Mouse (Mus musculus): ENCODE results near the gene Pdzd2. TPM values are rescaled to one million over a fixed set of nuclear protein-coding genes. Genes with fewer than 3 reads are reported as not detected.

The Pdzd2 gene
- polyA plus RNA-seq, 2 experiments = 0.19 to 0.89 TPM

- TF ChIP-seq EP300 (IDR thresholded peaks at IDR 0.05; ENCODE audit: low read depth) (no peak), CTCF (IDR thresholded peaks at IDR 0.05; ENCODE audit: low read depth) (no peak)
- Histone ChIP-seq H3K27me3 (ENCODE audit: control insufficient read depth, insufficient read depth, low read length) (no peaks in the 10 kb centered on the region), H3K4me2 (ENCODE audit: low read depth) (no peak overlapping the region), H3K27ac (no peak overlapping the region), H3K4me1 (replicated peaks; ENCODE audit: control insufficient read depth in 2 of 2, insufficient read depth in 2 of 2, low read length in 1 of 2) (no peaks in the 10 kb centered on the region), H3K4me3 (ENCODE audit: insufficient read depth in 1 of 2, low read depth in 2 of 2, low read length in 2 of 2) (no peak overlapping the region), H3K36me3 (replicated peaks; ENCODE audit: control insufficient read depth, insufficient read depth, low read depth) (no peaks in the 10 kb centered on the region), H3K9me3 (ENCODE audit: control insufficient read depth, low read length) (no peaks in the 10 kb centered on the region), H3K9ac (replicated peaks) (no peak overlapping the region)
- DNase-seq (ENCODE audit: low read depth in 3 of 3, low spot score in 3 of 3) (no peak), ATAC-seq (ENCODE audit: insufficient read depth) (no peak)
- 25% methylated on average over 5 of the region's 5 CpGs for WGBS (ENCODE audit: insufficient replicate concordance)
Measured at GRCm38 (mm10) chr15:12424187-12424586, 315.5 kb downstream of the Pdzd2 start.

GRCm38 (mm10) chr15:12420915-12421314 is 318.8 kb downstream of the Pdzd2 start:
- Histone ChIP-seq H3K36me3 (replicated peaks; ENCODE audit: control insufficient read depth, insufficient read depth, low read depth) (no peaks in the 10 kb centered on the region), H3K9ac (replicated peaks) (no peak overlapping the region), H3K4me1 (replicated peaks; ENCODE audit: control insufficient read depth in 2 of 2, insufficient read depth in 2 of 2, low read length in 1 of 2) (no peaks in the 10 kb centered on the region), H3K27ac (no peak overlapping the region), H3K27me3 (ENCODE audit: control insufficient read depth, insufficient read depth, low read length) (no peaks in the 10 kb centered on the region), H3K4me2 (ENCODE audit: low read depth) (no peak overlapping the region), H3K4me3 (ENCODE audit: insufficient read depth in 1 of 2, low read depth in 2 of 2, low read length in 2 of 2) (no peak overlapping the region), H3K9me3 (ENCODE audit: control insufficient read depth, low read length) (no peaks in the 10 kb centered on the region)
- WGBS (ENCODE audit: insufficient replicate concordance) = 31% methylated on average over 8 of the region's 8 CpGs
- DNase-seq (ENCODE audit: low read depth in 3 of 3, low spot score in 3 of 3) = no peak
- TF ChIP-seq EP300 (IDR thresholded peaks at IDR 0.05; ENCODE audit: low read depth) = no peak
- TF ChIP-seq CTCF (IDR thresholded peaks at IDR 0.05; ENCODE audit: low read depth) = no peak
- ATAC-seq (ENCODE audit: insufficient read depth) = no peak

- H3K9ac ChIP-seq (replicated peaks) = no peak overlapping the region
- H3K9me3 ChIP-seq (ENCODE audit: control insufficient read depth, low read length) = no peaks in the 10 kb centered on the region
- DNase-seq (ENCODE audit: low read depth in 3 of 3, low spot score in 3 of 3) = no peak
- no peaks in the 10 kb centered on the region for H3K4me1 ChIP-seq (replicated peaks; ENCODE audit: control insufficient read depth in 2 of 2, insufficient read depth in 2 of 2, low read length in 1 of 2)
- H3K27ac ChIP-seq = no peak overlapping the region
- TF ChIP-seq EP300 (IDR thresholded peaks at IDR 0.05; ENCODE audit: low read depth) = no peak
- TF ChIP-seq CTCF (IDR thresholded peaks at IDR 0.05; ENCODE audit: low read depth) = no peak
- no peaks in the 10 kb centered on the region for H3K36me3 ChIP-seq (replicated peaks; ENCODE audit: control insufficient read depth, insufficient read depth, low read depth)
- no peak overlapping the region for H3K4me3 ChIP-seq (ENCODE audit: insufficient read depth in 1 of 2, low read depth in 2 of 2, low read length in 2 of 2)
- no peaks in the 10 kb centered on the region for H3K27me3 ChIP-seq (ENCODE audit: control insufficient read depth, insufficient read depth, low read length)
- no peak overlapping the region for H3K4me2 ChIP-seq (ENCODE audit: low read depth)
- WGBS (ENCODE audit: insufficient replicate concordance) = 62% methylated on average over 10 of the region's 10 CpGs
- no peak for ATAC-seq (ENCODE audit: insufficient read depth)
Measured at GRCm38 (mm10) chr15:12420376-12420775, 319.3 kb downstream of the Pdzd2 start.

- DNase-seq (ENCODE audit: low read depth in 3 of 3, low spot score in 3 of 3) = no peak
- TF ChIP-seq EP300 (IDR thresholded peaks at IDR 0.05; ENCODE audit: low read depth) = no peak
- TF ChIP-seq CTCF (IDR thresholded peaks at IDR 0.05; ENCODE audit: low read depth) = no peak
- no peak overlapping the region for H3K4me3 ChIP-seq (ENCODE audit: insufficient read depth in 1 of 2, low read depth in 2 of 2, low read length in 2 of 2)
- H3K9ac ChIP-seq (replicated peaks) = no peak overlapping the region
- H3K27ac ChIP-seq = no peak overlapping the region
- no peak for ATAC-seq (ENCODE audit: insufficient read depth)
- WGBS (ENCODE audit: insufficient replicate concordance) = 42% methylated on average over 7 of the region's 7 CpGs
- H3K9me3 ChIP-seq (ENCODE audit: control insufficient read depth, low read length) = no peaks in the 10 kb centered on the region
- no peak overlapping the region for H3K4me2 ChIP-seq (ENCODE audit: low read depth)
- H3K4me1 ChIP-seq (replicated peaks; ENCODE audit: control insufficient read depth in 2 of 2, insufficient read depth in 2 of 2, low read length in 1 of 2) = no peaks in the 10 kb centered on the region
- H3K27me3 ChIP-seq (ENCODE audit: control insufficient read depth, insufficient read depth, low read length) = no peaks in the 10 kb centered on the region
- no peaks in the 10 kb centered on the region for H3K36me3 ChIP-seq (replicated peaks; ENCODE audit: control insufficient read depth, insufficient read depth, low read depth)
Measured at GRCm38 (mm10) chr15:12419446-12419845, 320.3 kb downstream of the Pdzd2 start.

- H3K27ac ChIP-seq = no peak overlapping the region
- 73% methylated on average over 16 of the region's 16 CpGs for WGBS (ENCODE audit: insufficient replicate concordance)
Measured at GRCm38 (mm10) chr15:12415536-12416200, 324.1 kb downstream of the Pdzd2 start.

More at GRCm38 (mm10) chr15:12415536-12416200, 324.1 kb downstream of the Pdzd2 start:
- Histone ChIP-seq H3K9me3 (ENCODE audit: control insufficient read depth, low read length) (no peaks in the 10 kb centered on the region), H3K4me1 (replicated peaks; ENCODE audit: control insufficient read depth in 2 of 2, insufficient read depth in 2 of 2, low read length in 1 of 2) (no peaks in the 10 kb centered on the region), H3K36me3 (replicated peaks; ENCODE audit: control insufficient read depth, insufficient read depth, low read depth) (no peaks in the 10 kb centered on the region), H3K4me3 (ENCODE audit: insufficient read depth in 1 of 2, low read depth in 2 of 2, low read length in 2 of 2) (no peak overlapping the region), H3K27me3 (ENCODE audit: control insufficient read depth, insufficient read depth, low read length) (no peaks in the 10 kb centered on the region), H3K4me2 (ENCODE audit: low read depth) (no peak overlapping the region), H3K9ac (replicated peaks) (no peak overlapping the region)
- TF ChIP-seq EP300 (IDR thresholded peaks at IDR 0.05; ENCODE audit: low read depth) = no peak
- no peak for TF ChIP-seq CTCF (IDR thresholded peaks at IDR 0.05; ENCODE audit: low read depth)
- DNase-seq (ENCODE audit: low read depth in 3 of 3, low spot score in 3 of 3) = no peak
- ATAC-seq (ENCODE audit: insufficient read depth) = no peak
